Mouse (Mus musculus): ENCODE results near the gene Rpl21.
"Not testable (repeated sequence)": the region's sequence is repeated elsewhere in the genome, so short reads cannot be mapped to it uniquely, and the experiment has no call there.

The Rpl21 gene

DNA sequence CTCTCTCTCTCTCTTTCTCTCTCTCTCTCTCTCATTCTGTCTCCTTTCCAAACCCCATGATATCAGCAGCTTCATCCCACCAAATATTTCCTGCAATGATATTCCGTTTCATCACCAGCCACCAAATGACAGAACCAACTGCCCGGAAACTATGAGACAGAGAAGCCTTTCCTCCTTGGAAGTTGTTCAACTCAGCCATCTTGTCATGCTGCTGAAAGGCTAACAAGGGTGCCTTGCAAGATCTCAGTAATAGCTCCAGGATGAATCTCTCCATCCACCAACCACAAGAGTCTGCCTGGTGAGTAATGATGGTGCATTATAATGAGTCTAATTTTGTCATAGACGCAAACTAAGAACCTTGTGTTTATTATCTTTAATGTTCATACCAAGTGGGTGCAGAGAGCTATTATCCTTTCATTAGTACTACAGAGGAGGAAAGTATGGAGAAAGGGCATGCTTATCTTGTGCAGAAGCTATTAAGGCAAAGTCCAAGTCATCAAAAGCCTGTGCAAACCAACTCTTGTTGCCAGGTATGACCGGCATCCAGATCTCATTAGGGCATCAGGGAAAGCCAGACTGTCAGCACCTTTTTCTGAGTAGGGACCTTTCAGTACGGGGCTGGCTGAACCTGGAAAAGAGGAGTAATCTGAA is 40.4 kb downstream of the Rpl21 start:
- no peak for DNase-seq

DNA sequence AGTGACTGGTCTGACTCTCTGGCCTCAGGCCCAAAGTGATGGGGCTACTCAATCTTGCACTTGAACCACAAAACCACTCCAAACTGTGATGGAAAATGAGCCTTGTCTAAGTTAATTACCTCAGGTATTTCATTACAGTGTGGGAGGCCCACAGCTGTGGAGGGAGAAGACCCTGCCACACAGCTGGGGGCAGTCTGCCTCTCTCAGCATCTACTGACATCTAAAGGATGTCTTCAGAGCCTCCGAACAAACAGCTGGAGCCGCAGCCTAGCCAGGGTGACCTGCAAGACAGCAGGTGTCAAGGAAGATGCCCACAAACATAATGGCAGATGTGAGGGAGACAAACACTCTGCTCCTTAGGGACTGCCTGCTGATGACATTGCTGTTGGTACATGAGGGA is 43.3 kb downstream of the Rpl21 start:
- no peak for DNase-seq

DNA sequence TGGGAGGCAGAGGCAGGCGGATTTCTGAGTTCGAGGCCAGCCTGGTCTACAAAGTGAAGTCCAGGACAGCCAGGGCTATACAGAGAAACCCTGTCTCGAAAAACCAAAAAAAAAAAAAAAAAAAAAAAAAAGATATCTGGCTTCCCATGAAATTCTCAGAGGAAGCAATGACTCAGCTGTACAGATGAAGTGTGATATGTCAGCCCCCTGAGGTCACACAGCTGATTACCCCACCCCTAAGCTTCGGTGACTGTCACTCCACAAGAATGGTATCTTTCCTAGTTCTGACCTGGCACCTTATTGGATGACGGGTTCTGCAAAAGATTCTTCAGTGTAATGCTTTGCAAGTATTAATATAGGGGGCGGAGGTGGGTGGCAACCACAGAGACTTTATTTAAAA is 45.2 kb downstream of the Rpl21 start:
- DNase-seq, result not testable (repeated sequence)

DNA sequence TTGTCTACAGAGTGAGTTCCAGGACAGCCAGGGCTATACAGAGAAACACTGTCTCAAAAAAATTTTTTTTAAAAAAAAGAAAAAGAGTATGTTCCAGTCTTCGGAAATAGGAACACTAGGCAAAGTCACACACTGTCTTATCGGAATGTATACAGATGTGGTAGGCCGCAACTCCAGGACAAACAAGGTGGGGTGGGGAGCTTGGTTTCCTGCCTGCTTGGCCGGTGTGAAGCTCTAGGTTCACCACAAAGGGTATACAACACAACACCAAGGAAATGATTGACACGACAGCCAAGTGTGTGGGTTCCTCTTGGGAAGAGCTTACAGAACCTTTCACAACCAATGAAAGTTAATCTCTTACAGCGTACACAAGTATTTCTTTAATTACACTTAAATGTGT is 49.6 kb downstream of the Rpl21 start:
- no peak for DNase-seq

DNA sequence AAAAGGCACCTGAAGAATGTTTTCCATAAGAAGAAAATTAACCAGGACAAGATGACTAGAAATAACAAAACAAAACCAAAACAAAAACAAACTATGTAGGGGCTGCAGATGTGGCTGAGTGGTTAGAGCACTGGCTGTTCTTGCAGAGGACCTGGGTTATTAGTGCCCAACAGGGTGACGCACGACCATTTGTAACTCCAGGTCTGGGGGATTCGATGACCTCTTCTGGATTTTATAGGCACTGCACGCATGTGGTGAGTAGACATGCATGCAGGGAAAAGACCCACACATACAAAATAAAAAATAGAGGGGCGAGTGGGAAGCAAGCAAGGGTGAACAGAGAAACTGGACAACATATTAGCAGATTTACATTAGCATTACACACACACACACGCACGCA is 50.4 kb downstream of the Rpl21 start:
- no peak for DNase-seq

DNA sequence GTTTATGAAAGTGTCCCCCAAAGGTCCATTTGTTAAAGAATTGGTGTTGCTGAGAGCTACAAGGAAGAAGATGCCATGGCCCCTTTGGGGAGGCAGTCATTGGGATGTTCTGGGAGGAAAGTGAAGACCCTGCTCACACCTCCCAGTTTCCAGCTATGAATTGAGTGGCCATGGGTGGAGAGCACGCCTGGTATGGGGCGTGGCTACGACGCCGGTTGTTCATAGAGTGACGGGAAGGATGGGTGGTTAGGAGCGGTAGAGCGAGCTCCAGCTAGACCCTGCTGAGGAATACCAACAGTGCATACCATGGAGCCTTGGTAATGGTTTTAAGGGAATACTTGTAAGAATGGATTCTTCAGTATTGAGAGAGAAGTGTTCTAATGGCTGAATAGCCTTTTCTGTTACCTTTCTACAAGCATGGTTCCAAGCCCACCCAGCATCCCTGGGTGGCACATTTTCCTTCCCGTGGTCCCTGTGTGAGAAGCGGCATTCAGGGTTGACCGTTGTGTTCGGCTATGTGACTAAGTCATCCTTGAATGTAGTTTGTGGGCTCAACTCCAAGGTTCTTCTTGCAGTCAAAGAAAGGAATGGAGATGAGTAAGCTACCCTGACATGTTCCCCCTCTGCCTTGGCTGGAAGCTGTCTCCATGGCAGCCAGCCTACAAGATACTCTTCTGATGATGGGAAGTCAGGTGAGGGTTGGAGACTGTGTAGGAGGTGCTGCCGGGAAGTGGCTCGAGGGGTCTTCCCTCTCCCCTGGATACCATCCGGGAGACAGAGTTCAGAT is 51.0 kb downstream of the Rpl21 start:
- no peak for DNase-seq

All from kidney, adult 8-10 months (tissue).